Mouse (Mus musculus) monocyte, adult 59 days (primary cell): ENCODE data around the gene Olfr222. TPM values are rescaled to one million over a fixed set of nuclear protein-coding genes. Genes with fewer than 3 reads are reported as not detected.

Source experiments
- total RNA-seq, 2 experiments: library from RNA; stranded (reverse); gene quantifications; one replicate each; pipeline ENCODE4 v1.2.4; 2023

Gene Olfr222
- not detected for total RNA-seq

GRCm38 (mm10) chr11:59576135-59576534 lies at the start of gene Olfr222:
Gene Olfr222 (minus strand): TSS chr11:59576235.

GRCm38 (mm10) chr11:59593189-59593588 lies 17.2 kb upstream of the Olfr222 start, which contains the start of gene Olfr223:
Gene Olfr223 (minus strand): TSS chr11:59593289.

GRCm38 (mm10) chr11:59541324-59541723 lies 34.7 kb downstream of the Olfr222 start, which contains the start of gene Nlrp3:
Gene Nlrp3 (plus strand): TSS chr11:59541568.

GRCm38 (mm10) chr11:59526472-59527080 lies 49.5 kb downstream of the Olfr222 start, which contains the start of gene Zkscan17:
Gene Zkscan17 (minus strand): TSS chr11:59526751.

Other genes starting within 250 kb of the Olfr222 start
- not detected for gene Prss38, start 200.6 kb downstream of the Olfr222 start, total RNA-seq
- gene Jmjd4, start 126.2 kb downstream of the Olfr222 start, total RNA-seq: 1 to 10 TPM; 3.0 to 3.1 TPM
- gene Snap47, start 125.0 kb downstream of the Olfr222 start, total RNA-seq: 1 to 10 TPM; 5.7 to 5.9 TPM
- 1 to 10 TPM; 1.0 to 1.2 TPM for gene Zfp867, start 103.8 kb downstream of the Olfr222 start, total RNA-seq
- gene Zkscan17, start 49.5 kb downstream of the Olfr222 start, total RNA-seq: 10 to 100 TPM; 12.9 to 14.2 TPM
- 100 to 1,000 TPM; 286 to 409 TPM for gene Nlrp3, start 34.7 kb downstream of the Olfr222 start, total RNA-seq
- not detected for gene Olfr223, start 17.1 kb upstream of the Olfr222 start, total RNA-seq
- 10 to 100 TPM; 76.7 to 87.0 TPM for gene Mprip, start 85.1 kb upstream of the Olfr222 start, total RNA-seq
- gene Pld6, start 211.4 kb upstream of the Olfr222 start, total RNA-seq: not detected
- 10 to 100 TPM; 79.7 to 80.5 TPM for gene Flcn, start 233.8 kb upstream of the Olfr222 start, total RNA-seq